In the genomic region with DNA sequence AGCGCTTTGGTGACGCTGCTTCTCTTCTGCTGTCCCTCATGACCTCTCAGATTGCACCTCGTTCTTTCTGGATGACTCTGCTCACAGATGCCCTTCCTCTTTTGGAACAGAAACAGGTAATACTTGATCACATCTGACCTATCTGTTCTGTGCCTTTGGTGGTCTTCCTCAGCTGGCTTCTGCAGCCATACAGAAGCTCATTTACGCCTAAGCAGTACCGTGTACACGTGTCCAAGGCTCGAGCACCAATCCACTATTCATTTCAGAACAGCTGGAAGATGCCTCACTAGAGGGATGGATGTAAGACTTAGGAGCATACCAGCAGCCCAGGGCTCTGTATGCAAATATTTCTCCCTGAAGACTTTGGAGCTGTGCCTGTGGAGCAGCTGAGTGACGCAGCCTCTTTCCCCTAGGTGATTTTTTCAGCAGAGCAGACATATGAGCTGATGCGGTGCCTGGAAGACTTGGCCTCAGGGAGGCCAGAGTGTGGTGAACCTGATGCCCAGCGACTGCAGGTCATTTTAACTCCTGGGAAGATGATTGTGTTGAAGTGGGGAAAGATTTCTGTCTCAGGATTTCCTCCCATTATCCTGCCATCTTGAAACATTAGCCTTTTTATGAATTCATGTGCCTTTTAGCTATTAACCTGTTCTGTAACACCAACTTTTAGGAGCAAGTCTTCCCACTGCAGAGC, we compare ENCODE assay signal across 15 mouse cellular contexts.
"Had no signal": no experiment of that assay in that cellular context is flagged by ENCODE, and none has a peak within 500 bp of the region (broad histone marks: within the 10 kb centered on the region; RNA-seq: fewer than 3 reads in every experiment).

No protein-coding gene starts in this region.

- ATAC-seq: liver, embryonic 12.5 days had no signal

- H3K27ac ChIP-seq: kidney, embryonic 15.5 days; limb, embryonic 15.5 days; liver, embryonic 12.5 days; midbrain, embryonic 10.5 days had no signal

- H3K27me3 ChIP-seq: kidney, embryonic 15.5 days; limb, embryonic 15.5 days; liver, embryonic 12.5 days had no signal

- H3K9me3 ChIP-seq: kidney, embryonic 15.5 days; limb, embryonic 15.5 days; liver, embryonic 12.5 days; midbrain, embryonic 10.5 days had no signal

- H3K4me3 ChIP-seq: kidney, embryonic 15.5 days; limb, embryonic 15.5 days; liver, embryonic 12.5 days; midbrain, embryonic 10.5 days had no signal

- DNase-seq: kidney, adult 2 months; kidney, postnatal 14 days; layer of hippocampus, adult 9-11 months; layer of hippocampus, postnatal 36 days; lung, embryonic 14.5 days; lung, postnatal 10 days; lung, postnatal 4 days; midbrain, embryonic 14.5 days; right cerebral cortex, adult 18-20 months; right cerebral cortex, postnatal 25 days; thymus, postnatal 36 days had no signal

- H3K9ac ChIP-seq: kidney, embryonic 15.5 days; limb, embryonic 15.5 days; liver, embryonic 12.5 days; lung, embryonic 14.5 days had no signal

- H3K4me1 ChIP-seq: kidney, embryonic 15.5 days; limb, embryonic 15.5 days; liver, embryonic 12.5 days; midbrain, embryonic 10.5 days had no signal

- H3K4me2 ChIP-seq: kidney, embryonic 15.5 days; limb, embryonic 15.5 days; liver, embryonic 12.5 days; lung, embryonic 14.5 days had no signal
